Mouse (Mus musculus): ENCODE results near the gene Capza1. TPM values are rescaled to one million over a fixed set of nuclear protein-coding genes. Genes with fewer than 3 reads are reported as not detected.

The Capza1 gene
- polyA plus RNA-seq, 1 experiment from 2014 or later = 79.3 TPM

GRCm38 (mm10) chr3:104788561-104789311, 75.6 kb downstream of the Capza1 start:
- peak overlapping the region; percentile 58 for H3K4me3 ChIP-seq (replicated peaks)
- peak; percentile 74 for ATAC-seq (ENCODE audit: insufficient read depth)
- WGBS (ENCODE audit: insufficient replicate concordance) = 2% methylated on average over 51 of the region's 52 CpGs
- no peaks in the 10 kb centered on the region for H3K36me3 ChIP-seq (replicated peaks)
- H3K9ac ChIP-seq = peak overlapping the region; percentile 43
- H3K4me1 ChIP-seq (replicated peaks) = peaks cover 24% of the 10 kb centered on the region
- 0 out of 2 replicates have a peak overlapping the region, but pooled peaks have one; percentile 19 for H3K27ac ChIP-seq (replicated peaks)
- H3K9me3 ChIP-seq (replicated peaks) = no peaks in the 10 kb centered on the region
- peak overlapping the region; percentile 67 for H3K4me2 ChIP-seq
- H3K27me3 ChIP-seq = peaks cover 69% of the 10 kb centered on the region

- Histone ChIP-seq H3K4me2 (peak within 1 kb of the TSS; percentile 67), H3K9me3 (replicated peaks) (no peaks in the 10 kb centered on the region), H3K27ac (replicated peaks) (0 out of 2 replicates have a peak within 1 kb of the TSS, but pooled peaks have one; percentile 19), H3K4me3 (replicated peaks) (peak within 1 kb of the TSS; percentile 58), H3K27me3 (peaks cover 76% of the 10 kb centered on the region), H3K9ac (peak within 1 kb of the TSS; percentile 43), H3K4me1 (replicated peaks) (peaks cover 18% of the 10 kb centered on the region), H3K36me3 (replicated peaks) (no peaks in the 10 kb centered on the region)
- ATAC-seq (ENCODE audit: insufficient read depth) = no peak; the same call in 1 of the 2 replicates
- 44% methylated on average over 3 of the region's 3 CpGs for WGBS (ENCODE audit: insufficient replicate concordance)
Measured at GRCm38 (mm10) chr3:104788075-104788474, 76.2 kb downstream of the Capza1 start, which contains the start of gene Rhoc. TSS of gene Rhoc (plus strand) at chr3:104788375.

- H3K4me1 ChIP-seq (replicated peaks) = peaks cover 27% of the 10 kb centered on the region
- H3K9me3 ChIP-seq (replicated peaks) = no peaks in the 10 kb centered on the region
- no peak overlapping the region for H3K27ac ChIP-seq (replicated peaks)
- H3K36me3 ChIP-seq (replicated peaks) = no peaks in the 10 kb centered on the region
- 66% methylated on average over 6 of the region's 6 CpGs for WGBS (ENCODE audit: insufficient replicate concordance)
- H3K4me3 ChIP-seq (replicated peaks) = no peak overlapping the region
- peaks cover 99% of the 10 kb centered on the region for H3K27me3 ChIP-seq
- ATAC-seq (ENCODE audit: insufficient read depth) = no peak
- no peak overlapping the region for H3K4me2 ChIP-seq
- H3K9ac ChIP-seq = no peak overlapping the region
Measured at GRCm38 (mm10) chr3:104785284-104785683, 79.0 kb downstream of the Capza1 start.

- Histone ChIP-seq H3K36me3 (replicated peaks) (no peaks in the 10 kb centered on the region), H3K4me2 (no peak overlapping the region), H3K27me3 (peaks cover 99% of the 10 kb centered on the region)
Measured at GRCm38 (mm10) chr3:104783971-104784500, 80.3 kb downstream of the Capza1 start.

GRCm38 (mm10) chr3:104782061-104782681, 82.1 kb downstream of the Capza1 start:
- no peak for ATAC-seq (ENCODE audit: insufficient read depth)
- H3K9ac ChIP-seq = no peak overlapping the region
- no peak overlapping the region for H3K27ac ChIP-seq (replicated peaks)
- peak overlapping the region; percentile 52; the same call in 1 of the 2 replicates for H3K4me3 ChIP-seq (replicated peaks)
- peaks cover 99% of the 10 kb centered on the region for H3K27me3 ChIP-seq
- H3K36me3 ChIP-seq (replicated peaks) = no peaks in the 10 kb centered on the region
- WGBS (ENCODE audit: insufficient replicate concordance) = 17% methylated on average over 12 of the region's 12 CpGs
- H3K9me3 ChIP-seq (replicated peaks) = no peaks in the 10 kb centered on the region
- H3K4me1 ChIP-seq (replicated peaks) = peaks cover 25% of the 10 kb centered on the region
- H3K4me2 ChIP-seq = peak overlapping the region; percentile 76

More at GRCm38 (mm10) chr3:104783971-104784500, 80.3 kb downstream of the Capza1 start:
- Histone ChIP-seq H3K4me1 (replicated peaks) (peaks cover 21% of the 10 kb centered on the region), H3K27ac (replicated peaks) (no peak overlapping the region), H3K9ac (no peak overlapping the region), H3K4me3 (replicated peaks) (no peak overlapping the region), H3K9me3 (replicated peaks) (no peaks in the 10 kb centered on the region)
- WGBS (ENCODE audit: insufficient replicate concordance) = 22% methylated on average over 14 of the region's 14 CpGs
- ATAC-seq (ENCODE audit: insufficient read depth) = no peak

GRCm38 (mm10) chr3:104781471-104781903, 82.8 kb downstream of the Capza1 start, which contains the start of gene Fam19a3:
TSS of gene Fam19a3 (minus strand) at chr3:104781840.
- Histone ChIP-seq H3K27me3 (peaks cover 99% of the 10 kb centered on the region), H3K36me3 (replicated peaks) (no peaks in the 10 kb centered on the region), H3K4me3 (replicated peaks) (peak within 1 kb of the TSS; percentile 52), H3K9me3 (replicated peaks) (no peaks in the 10 kb centered on the region), H3K4me2 (peak within 1 kb of the TSS; percentile 76), H3K4me1 (replicated peaks) (peaks cover 27% of the 10 kb centered on the region), H3K9ac (peak within 1 kb of the TSS; percentile 27; the same call in 1 of the 2 replicates), H3K27ac (replicated peaks) (no peak within 1 kb of the TSS)
- WGBS (ENCODE audit: insufficient replicate concordance) = under 1% methylated on average over 26 of the region's 26 CpGs
- no peak for ATAC-seq (ENCODE audit: insufficient read depth)

GRCm38 (mm10) chr3:104780561-104781420, 83.5 kb downstream of the Capza1 start, which contains the start of gene Ppm1j:
TSS of gene Ppm1j (plus strand) at chr3:104781056.
- Histone ChIP-seq H3K4me2 (peak within 1 kb of the TSS; percentile 76), H3K27ac (replicated peaks) (no peak within 1 kb of the TSS), H3K27me3 (peaks cover 100% of the 10 kb centered on the region), H3K9ac (peak within 1 kb of the TSS; percentile 27; the same call in 1 of the 2 replicates), H3K4me3 (replicated peaks) (peak within 1 kb of the TSS; percentile 52), H3K9me3 (replicated peaks) (no peaks in the 10 kb centered on the region), H3K4me1 (replicated peaks) (peaks cover 27% of the 10 kb centered on the region), H3K36me3 (replicated peaks) (no peaks in the 10 kb centered on the region)
- ATAC-seq (ENCODE audit: insufficient read depth) = peak; percentile 49
- 2% methylated on average over 56 of the region's 56 CpGs for WGBS (ENCODE audit: insufficient replicate concordance)

- no peak overlapping the region for H3K9ac ChIP-seq
- peaks cover 27% of the 10 kb centered on the region for H3K4me1 ChIP-seq (replicated peaks)
- no peaks in the 10 kb centered on the region for H3K36me3 ChIP-seq (replicated peaks)
- H3K4me3 ChIP-seq (replicated peaks) = no peak overlapping the region
- no peaks in the 10 kb centered on the region for H3K9me3 ChIP-seq (replicated peaks)
- H3K27ac ChIP-seq (replicated peaks) = no peak overlapping the region
- WGBS (ENCODE audit: insufficient replicate concordance) = 2% methylated on average over 7 of the region's 7 CpGs
- H3K4me2 ChIP-seq = no peak overlapping the region
- no peak for ATAC-seq (ENCODE audit: insufficient read depth)
- H3K27me3 ChIP-seq = peaks cover 98% of the 10 kb centered on the region
Measured at GRCm38 (mm10) chr3:104779949-104780348, 84.4 kb downstream of the Capza1 start.

- Histone ChIP-seq H3K4me2 (peak overlapping the region; percentile 29; the same call in 1 of the 2 replicates), H3K4me3 (replicated peaks) (0 out of 2 replicates have a peak overlapping the region, but pooled peaks have one; percentile 5), H3K36me3 (replicated peaks) (no peaks in the 10 kb centered on the region), H3K9me3 (replicated peaks) (no peaks in the 10 kb centered on the region), H3K27me3 (peaks cover 89% of the 10 kb centered on the region), H3K4me1 (replicated peaks) (peaks cover 26% of the 10 kb centered on the region), H3K27ac (replicated peaks) (no peak overlapping the region), H3K9ac (no peak overlapping the region)
- no peak for ATAC-seq (ENCODE audit: insufficient read depth)
- WGBS (ENCODE audit: insufficient replicate concordance) = 3% methylated on average over 20 of the region's 20 CpGs
Measured at GRCm38 (mm10) chr3:104777342-104777741, 87.0 kb downstream of the Capza1 start.

- no peak overlapping the region for H3K4me3 ChIP-seq (replicated peaks)
- no peak for ATAC-seq (ENCODE audit: insufficient read depth)
- peaks cover 16% of the 10 kb centered on the region for H3K4me1 ChIP-seq (replicated peaks)
- no peak overlapping the region for H3K9ac ChIP-seq
- no peaks in the 10 kb centered on the region for H3K36me3 ChIP-seq (replicated peaks)
- no peaks in the 10 kb centered on the region for H3K9me3 ChIP-seq (replicated peaks)
- peaks cover 55% of the 10 kb centered on the region for H3K27me3 ChIP-seq
- no peak overlapping the region for H3K4me2 ChIP-seq
- H3K27ac ChIP-seq (replicated peaks) = no peak overlapping the region
- WGBS (ENCODE audit: insufficient replicate concordance) = 60% methylated on average over 7 of the region's 7 CpGs
Measured at GRCm38 (mm10) chr3:104773301-104773700, 91.0 kb downstream of the Capza1 start.

Data from liver, embryonic 15.5 days (tissue).